Mouse (Mus musculus): ENCODE measurements at regions not wholly inside any gene's neighbourhood (a gene's known extent, or its start where the extent isn't known, plus 50 kb on each side); places are given as distances from the start of the nearest gene placed in this dataset.

GRCm38 (mm10) chr7:73260140-73260539 is 115.2 kb upstream of the Rgma start:
- TF ChIP-seq POLR2A (IDR thresholded peaks at IDR 0.05; ENCODE audit: low read depth, low read length): no peak
- TF ChIP-seq CTCF (IDR thresholded peaks at IDR 0.05; ENCODE audit: extremely low read depth, insufficient read length, insufficient replicate concordance, low read depth, low read length): no peak
